Mouse (Mus musculus) neural tube, embryonic 11.5 days (tissue): Measurements from ENCODE around the gene Tesmin. TPM values are rescaled to one million over a fixed set of nuclear protein-coding genes. Genes with fewer than 3 reads are reported as not detected.

Experiments
- ATAC-seq: fragments of 200-750 bp; cut with Nextera tagmentation; 2 replicates; pipeline ENCODE4 v1.8.0; 2017; ENCODE audit warnings: moderate number of reproducible peaks, mild to moderate bottlenecking, moderate TSS enrichment, moderate library complexity; ENCODE audit not compliant: insufficient read depth, low FRiP score, low TSS enrichment
- DNase-seq: peaks from one replicate; pipeline ENCODE4 v3.0.0-alpha.2; 2015; ENCODE audit warnings: low spot score
- H3K27ac ChIP-seq: fragments of 300-500 bp; sonication (generic); 2 replicates; pipeline ENCODE4 v1.5.1; 2014; ENCODE audit warnings: low read depth, mild to moderate bottlenecking, low read length
- H3K27me3 ChIP-seq: fragments of 300-500 bp; sonication (generic); 2 replicates; pipeline ENCODE4 v1.6.1; 2014; ENCODE audit warnings: mild to moderate bottlenecking, low read length, mixed read lengths; ENCODE audit not compliant: control insufficient read depth, insufficient read depth
- H3K36me3 ChIP-seq: fragments of 300-500 bp; sonication (generic); 2 replicates; pipeline ENCODE4 v1.6.1; 2014; ENCODE audit warnings: mild to moderate bottlenecking, low read length, moderate library complexity, mixed read lengths; ENCODE audit not compliant: control insufficient read depth, insufficient read depth
- H3K4me1 ChIP-seq: fragments of 300-500 bp; sonication (generic); 2 replicates; pipeline ENCODE4 v1.6.1; 2014; ENCODE audit warnings: low read length, mixed read lengths; ENCODE audit not compliant: control insufficient read depth, insufficient read depth
- H3K4me2 ChIP-seq: fragments of 300-500 bp; sonication (generic); 2 replicates; pipeline ENCODE4 v1.6.1; 2014; ENCODE audit warnings: low read depth, mild to moderate bottlenecking, moderate library complexity
- H3K4me3 ChIP-seq: fragments of 300-500 bp; sonication (generic); 2 replicates; pipeline ENCODE4 v1.5.1; 2014; ENCODE audit warnings: low read depth, low read length
- H3K9ac ChIP-seq: fragments of 300-500 bp; sonication (generic); 2 replicates; pipeline ENCODE4 v1.6.1; 2014; ENCODE audit warnings: mild to moderate bottlenecking, low read length
- H3K9me3 ChIP-seq: fragments of 300-500 bp; sonication (generic); 2 replicates; pipeline ENCODE4 v1.6.1; 2016; ENCODE audit warnings: low read length; ENCODE audit not compliant: control insufficient read depth
- WGBS: fragments of 180-500 bp; shearing (Covaris S2); extraction: QIAGEN DNeasy Blood & Tissue Kit; methylation state at CpG from one replicate; pipeline ENCODE4 v1.1.7; 2014; 5-methylcytosine and 5-hydroxymethylcytosine counted together
- polyA plus RNA-seq: library from polyadenylated mRNA; unstranded; fragments of >200 nt; fragmentation: Nextera tagmentation; extraction: Ambion mirVana; gene quantifications from 2 replicates; pipeline ENCODE4 v1.2.1, GENCODE M21; 2014

The Tesmin gene
- polyA plus RNA-seq, 1 experiment from 2014 or later: 0.13 TPM

DNA sequence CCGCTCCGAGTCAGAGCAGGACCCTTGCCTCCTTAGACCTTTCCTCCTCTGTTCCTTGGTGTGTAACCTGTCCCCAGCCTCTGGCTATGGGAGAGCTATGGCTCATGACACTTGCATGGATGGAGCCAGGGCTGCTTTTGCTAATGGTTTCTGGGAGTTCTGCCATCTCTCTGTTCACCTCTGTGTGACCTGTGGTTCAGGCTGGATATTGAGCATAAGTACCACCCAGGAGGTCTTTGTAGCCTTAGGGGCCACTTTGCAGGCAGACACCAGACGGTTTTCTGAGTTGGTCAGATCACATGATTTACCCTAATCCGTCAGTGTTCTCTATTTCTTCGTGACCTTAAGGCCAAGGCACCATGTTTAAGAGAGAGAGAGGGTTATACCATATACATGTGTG, 32.1 kb upstream of the Tesmin start:
- Histone ChIP-seq H3K4me2 (no peak overlapping the region), H3K27me3 (no peaks in the 10 kb centered on the region), H3K36me3 (no peaks in the 10 kb centered on the region), H3K4me1 (no peaks in the 10 kb centered on the region), H3K9me3 (no peaks in the 10 kb centered on the region), H3K9ac (no peak overlapping the region), H3K4me3 (no peak overlapping the region), H3K27ac (no peak overlapping the region)
- ATAC-seq: no peak
- 80% methylated on average over 5 of the region's 5 CpGs for WGBS
- DNase-seq: no peak

DNA sequence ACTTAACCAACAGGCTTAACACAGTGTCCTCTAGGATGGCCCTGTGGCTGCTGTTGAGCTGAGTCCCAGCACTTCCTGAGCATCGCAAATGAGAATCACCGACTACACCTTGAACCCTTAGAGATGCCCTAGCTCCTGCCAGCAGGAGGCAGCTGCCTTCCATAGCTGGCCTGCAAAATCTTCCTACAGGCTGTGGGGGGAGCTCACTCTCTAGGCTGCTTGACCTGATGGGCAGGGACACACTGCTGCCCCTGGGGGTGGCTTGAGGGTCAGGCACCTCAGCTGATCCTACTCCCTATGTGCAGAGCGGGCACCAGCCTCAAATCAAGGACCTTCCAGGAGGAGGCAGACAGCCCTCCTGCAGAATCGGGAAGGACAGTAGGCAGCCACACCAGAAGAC, 31.0 kb upstream of the Tesmin start:
- Histone ChIP-seq H3K27me3 (no peaks in the 10 kb centered on the region), H3K9me3 (no peaks in the 10 kb centered on the region), H3K36me3 (no peaks in the 10 kb centered on the region), H3K27ac (no peak overlapping the region), H3K9ac (no peak overlapping the region), H3K4me3 (no peak overlapping the region), H3K4me2 (no peak overlapping the region), H3K4me1 (no peaks in the 10 kb centered on the region)
- ATAC-seq (no peak), DNase-seq (no peak)
- WGBS: 73% methylated on average over 4 of the region's 4 CpGs

GRCm38 (mm10) chr19:3359841-3360588, 28.6 kb upstream of the Tesmin start:
- Histone ChIP-seq H3K27ac (no peak overlapping the region), H3K4me2 (no peak overlapping the region), H3K27me3 (no peaks in the 10 kb centered on the region), H3K4me1 (no peaks in the 10 kb centered on the region), H3K4me3 (no peak overlapping the region), H3K36me3 (no peaks in the 10 kb centered on the region), H3K9ac (no peak overlapping the region), H3K9me3 (no peaks in the 10 kb centered on the region)
- ATAC-seq (no peak), DNase-seq (no peak)
- 88% methylated on average over 13 of the region's 13 CpGs for WGBS

GRCm38 (mm10) chr19:3363510-3363909, 25.1 kb upstream of the Tesmin start:
- Histone ChIP-seq H3K4me2 (no peak overlapping the region), H3K9ac (no peak overlapping the region), H3K27me3 (no peaks in the 10 kb centered on the region), H3K9me3 (no peaks in the 10 kb centered on the region), H3K27ac (no peak overlapping the region), H3K4me3 (no peak overlapping the region), H3K36me3 (no peaks in the 10 kb centered on the region), H3K4me1 (no peaks in the 10 kb centered on the region)
- no peak for DNase-seq
- WGBS: 92% methylated on average over 4 of the region's 4 CpGs
- ATAC-seq: no peak

GRCm38 (mm10) chr19:3365089-3365488, 23.6 kb upstream of the Tesmin start:
- no peaks in the 10 kb centered on the region for H3K4me1 ChIP-seq
- ATAC-seq: no peak

DNA sequence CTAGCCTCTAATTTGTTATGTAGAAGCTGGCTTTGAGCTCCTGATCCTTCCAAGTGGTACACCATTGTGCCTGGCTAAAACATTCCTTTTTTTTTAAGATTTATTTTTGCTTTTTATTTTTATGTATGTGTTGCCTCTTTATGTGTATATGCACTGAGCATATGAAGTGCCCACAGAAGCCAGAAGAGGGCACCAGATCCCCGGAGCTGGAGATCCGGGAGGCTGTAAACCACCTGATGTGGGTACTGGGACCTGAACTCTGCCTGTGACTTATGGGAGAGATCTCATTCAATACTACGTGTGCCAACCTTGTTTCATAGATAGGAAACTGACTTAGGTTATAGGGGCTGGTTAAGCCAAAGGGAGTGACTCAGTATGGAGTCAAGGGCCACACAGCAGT, 20.4 kb upstream of the Tesmin start:
- no peak overlapping the region for H3K4me3 ChIP-seq
- H3K36me3 ChIP-seq: no peaks in the 10 kb centered on the region
- ATAC-seq (no peak), DNase-seq (no peak)
- no peak overlapping the region for H3K27ac ChIP-seq
- no peak overlapping the region for H3K4me2 ChIP-seq
- no peaks in the 10 kb centered on the region for H3K27me3 ChIP-seq
- no peaks in the 10 kb centered on the region for H3K9me3 ChIP-seq
- WGBS: 90% methylated on average over 3 of the region's 3 CpGs
- H3K9ac ChIP-seq: no peak overlapping the region
- no peaks in the 10 kb centered on the region for H3K4me1 ChIP-seq

More at GRCm38 (mm10) chr19:3365089-3365488, 23.6 kb upstream of the Tesmin start:
- Histone ChIP-seq H3K36me3 (no peaks in the 10 kb centered on the region), H3K4me2 (no peak overlapping the region), H3K9ac (no peak overlapping the region), H3K27ac (no peak overlapping the region), H3K4me3 (no peak overlapping the region), H3K9me3 (no peaks in the 10 kb centered on the region), H3K27me3 (no peaks in the 10 kb centered on the region)
- 96% methylated on average over 3 of the region's 3 CpGs for WGBS
- no peak for DNase-seq

- no peaks in the 10 kb centered on the region for H3K9me3 ChIP-seq
- H3K27me3 ChIP-seq: no peaks in the 10 kb centered on the region
- no peak overlapping the region for H3K4me3 ChIP-seq
- no peaks in the 10 kb centered on the region for H3K4me1 ChIP-seq
- DNase-seq: no peak
- 70% methylated on average over 12 of the region's 12 CpGs for WGBS
- H3K9ac ChIP-seq: no peak overlapping the region
- no peak overlapping the region for H3K27ac ChIP-seq
- no peak for ATAC-seq
- H3K4me2 ChIP-seq: no peak overlapping the region
- no peaks in the 10 kb centered on the region for H3K36me3 ChIP-seq
Measured at GRCm38 (mm10) chr19:3373380-3373779, 15.3 kb upstream of the Tesmin start.

GRCm38 (mm10) chr19:3374028-3374427, 14.6 kb upstream of the Tesmin start:
- no peak for ATAC-seq
- 62% methylated on average over 2 of the region's 2 CpGs for WGBS

GRCm38 (mm10) chr19:3375945-3376495, 12.6 kb upstream of the Tesmin start:
- H3K4me1 ChIP-seq: no peaks in the 10 kb centered on the region
- peak; percentile 5 for DNase-seq
- ATAC-seq: no peak
- no peaks in the 10 kb centered on the region for H3K27me3 ChIP-seq
- no peak overlapping the region for H3K27ac ChIP-seq
- WGBS: 70% methylated on average over 7 of the region's 7 CpGs
- H3K9ac ChIP-seq: no peak overlapping the region
- no peak overlapping the region for H3K4me2 ChIP-seq
- H3K4me3 ChIP-seq: no peak overlapping the region
- no peaks in the 10 kb centered on the region for H3K9me3 ChIP-seq
- H3K36me3 ChIP-seq: no peaks in the 10 kb centered on the region

More at GRCm38 (mm10) chr19:3374028-3374427, 14.6 kb upstream of the Tesmin start:
- DNase-seq: no peak
- no peak overlapping the region for H3K4me2 ChIP-seq
- H3K9ac ChIP-seq: no peak overlapping the region
- H3K27me3 ChIP-seq: no peaks in the 10 kb centered on the region
- no peaks in the 10 kb centered on the region for H3K9me3 ChIP-seq
- no peaks in the 10 kb centered on the region for H3K4me1 ChIP-seq
- H3K36me3 ChIP-seq: no peaks in the 10 kb centered on the region
- H3K27ac ChIP-seq: no peak overlapping the region
- H3K4me3 ChIP-seq: no peak overlapping the region
